Mouse (Mus musculus): ENCODE results near the gene Camta1.

DNA sequence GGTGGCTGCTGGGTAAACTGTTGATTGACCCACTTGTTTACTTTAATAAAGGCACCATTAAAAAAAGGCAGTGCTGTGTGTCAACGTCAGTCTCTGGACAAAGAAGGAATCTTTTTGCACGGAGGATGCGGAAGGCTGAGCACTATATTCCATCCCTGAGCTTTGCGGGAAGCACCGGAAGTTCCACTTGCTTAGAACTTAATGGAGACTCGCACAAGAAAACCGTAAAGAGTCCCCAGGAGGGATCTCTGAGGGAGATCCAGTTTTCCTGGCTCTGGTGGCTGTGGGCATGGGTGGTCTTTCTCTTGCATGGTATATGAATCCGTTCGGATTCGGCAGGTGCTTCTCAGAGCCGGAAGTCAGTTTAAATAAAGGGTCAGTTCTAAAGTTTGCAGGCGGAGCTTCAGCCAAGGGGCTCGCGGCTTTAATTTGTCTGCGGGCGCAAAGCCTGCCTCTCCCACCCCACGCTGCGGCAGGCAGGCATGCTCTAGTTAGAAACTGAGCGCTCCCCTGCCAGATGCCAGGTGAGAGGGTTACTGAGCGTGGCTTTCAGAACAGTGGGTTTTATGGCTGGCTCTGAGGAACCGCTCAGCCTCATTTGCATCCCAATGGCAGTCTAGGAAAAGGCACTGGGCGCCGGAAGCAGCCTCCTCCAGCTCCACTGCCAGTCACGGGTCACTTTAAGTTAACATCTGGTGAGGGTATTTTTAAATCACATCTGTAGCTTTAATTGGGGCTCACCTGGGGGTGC, 474.8 kb downstream of the Camta1 start:
- no peak for TF ChIP-seq CTCF (IDR thresholded peaks at IDR 0.05; ENCODE audit: low read depth, low read length)
- TF ChIP-seq POLR2A (IDR thresholded peaks at IDR 0.05; ENCODE audit: borderline replicate concordance, low read depth, low read length) = no peak

Data from bone marrow macrophage, adult 2 months (primary cell).